Mouse (Mus musculus): ENCODE results near the gene Mc3r. TPM values are rescaled to one million over a fixed set of nuclear protein-coding genes. Genes with fewer than 3 reads are reported as not detected.

Mc3r gene
- not detected in 2 replicates for polyA plus RNA-seq (2012; rRNA removed)

- WGBS: 11% methylated on average over 22 of the region's 22 CpGs
These were observed at the start of gene Mc3r for GRCm38 (mm10) chr2:172248106-172248764. Gene Mc3r (plus strand): TSS chr2:172248492.

GRCm38 (mm10) chr2:172201998-172202780 lies 46.1 kb upstream of the Mc3r start:
- H3K36me3 ChIP-seq (ENCODE audit: control insufficient read depth, insufficient read depth, low read length): no peaks in the 10 kb centered on the region
- H3K27me3 ChIP-seq (ENCODE audit: control insufficient read depth, insufficient read depth, low read length): no peaks in the 10 kb centered on the region
- no peaks in the 10 kb centered on the region for H3K4me1 ChIP-seq (ENCODE audit: control insufficient read depth, insufficient read depth, insufficient read length, low read length)
- H3K4me3 ChIP-seq (ENCODE audit: low read depth, low read length): no peak overlapping the region
- TF ChIP-seq POLR2A (IDR thresholded peaks at IDR 0.05; ENCODE audit: low read depth, low read length) (no peak), CTCF (IDR thresholded peaks at IDR 0.05; ENCODE audit: extremely low read depth, insufficient read length, insufficient replicate concordance, low read depth, low read length) (no peak)
- no peak overlapping the region for H3K27ac ChIP-seq (ENCODE audit: insufficient read depth, low read depth, low read length)
- 78% methylated on average over 13 of the region's 13 CpGs for WGBS

More at GRCm38 (mm10) chr2:172248106-172248764, at the start of gene Mc3r:
- Histone ChIP-seq H3K27ac (ENCODE audit: insufficient read depth, low read depth, low read length) (no peak within 1 kb of the TSS), H3K27me3 (ENCODE audit: control insufficient read depth, insufficient read depth, low read length) (no peaks in the 10 kb centered on the region), H3K4me1 (ENCODE audit: control insufficient read depth, insufficient read depth, insufficient read length, low read length) (no peaks in the 10 kb centered on the region), H3K4me3 (ENCODE audit: low read depth, low read length) (no peak within 1 kb of the TSS), H3K36me3 (ENCODE audit: control insufficient read depth, insufficient read depth, low read length) (no peaks in the 10 kb centered on the region)
- TF ChIP-seq CTCF (IDR thresholded peaks at IDR 0.05; ENCODE audit: extremely low read depth, insufficient read length, insufficient replicate concordance, low read depth, low read length) (peak; percentile 24; the same call in 1 of the 2 replicates), POLR2A (IDR thresholded peaks at IDR 0.05; ENCODE audit: low read depth, low read length) (no peak)

GRCm38 (mm10) chr2:172207003-172207402 lies 41.3 kb upstream of the Mc3r start:
- TF ChIP-seq CTCF (IDR thresholded peaks at IDR 0.05; ENCODE audit: extremely low read depth, insufficient read length, insufficient replicate concordance, low read depth, low read length) (peak; percentile 82; the same call in 1 of the 2 replicates), POLR2A (IDR thresholded peaks at IDR 0.05; ENCODE audit: low read depth, low read length) (no peak)
- 11% methylated on average over 11 of the region's 11 CpGs for WGBS
- no peaks in the 10 kb centered on the region for H3K4me1 ChIP-seq (ENCODE audit: control insufficient read depth, insufficient read depth, insufficient read length, low read length)
- no peak overlapping the region for H3K27ac ChIP-seq (ENCODE audit: insufficient read depth, low read depth, low read length)
- H3K4me3 ChIP-seq (ENCODE audit: low read depth, low read length): no peak overlapping the region
- no peaks in the 10 kb centered on the region for H3K27me3 ChIP-seq (ENCODE audit: control insufficient read depth, insufficient read depth, low read length)
- no peaks in the 10 kb centered on the region for H3K36me3 ChIP-seq (ENCODE audit: control insufficient read depth, insufficient read depth, low read length)

GRCm38 (mm10) chr2:172213480-172213879 lies 34.8 kb upstream of the Mc3r start:
- Histone ChIP-seq H3K36me3 (ENCODE audit: control insufficient read depth, insufficient read depth, low read length) (no peaks in the 10 kb centered on the region), H3K27ac (ENCODE audit: insufficient read depth, low read depth, low read length) (no peak overlapping the region), H3K4me3 (ENCODE audit: low read depth, low read length) (no peak overlapping the region), H3K27me3 (ENCODE audit: control insufficient read depth, insufficient read depth, low read length) (no peaks in the 10 kb centered on the region), H3K4me1 (ENCODE audit: control insufficient read depth, insufficient read depth, insufficient read length, low read length) (peaks cover 4% of the 10 kb centered on the region; the same call in 1 of the 2 replicates)
- TF ChIP-seq CTCF (IDR thresholded peaks at IDR 0.05; ENCODE audit: extremely low read depth, insufficient read length, insufficient replicate concordance, low read depth, low read length) (no peak), POLR2A (IDR thresholded peaks at IDR 0.05; ENCODE audit: low read depth, low read length) (no peak)
- WGBS: 39% methylated on average over 8 of the region's 8 CpGs

- WGBS: 81% methylated on average over 5 of the region's 5 CpGs
These were observed 34.0 kb upstream of the Mc3r start for GRCm38 (mm10) chr2:172214336-172214735.

GRCm38 (mm10) chr2:172215508-172216162 lies 32.7 kb upstream of the Mc3r start:
- TF ChIP-seq POLR2A (IDR thresholded peaks at IDR 0.05; ENCODE audit: low read depth, low read length): no peak
- TF ChIP-seq CTCF (IDR thresholded peaks at IDR 0.05; ENCODE audit: extremely low read depth, insufficient read length, insufficient replicate concordance, low read depth, low read length): peak; percentile 39; the same call in 1 of the 2 replicates
- Histone ChIP-seq H3K36me3 (ENCODE audit: control insufficient read depth, insufficient read depth, low read length) (no peaks in the 10 kb centered on the region), H3K27me3 (ENCODE audit: control insufficient read depth, insufficient read depth, low read length) (no peaks in the 10 kb centered on the region), H3K4me1 (ENCODE audit: control insufficient read depth, insufficient read depth, insufficient read length, low read length) (peaks cover 4% of the 10 kb centered on the region; the same call in 1 of the 2 replicates), H3K27ac (ENCODE audit: insufficient read depth, low read depth, low read length) (no peak overlapping the region), H3K4me3 (ENCODE audit: low read depth, low read length) (no peak overlapping the region)
- 25% methylated on average over 11 of the region's 11 CpGs for WGBS

More at GRCm38 (mm10) chr2:172214336-172214735, 34.0 kb upstream of the Mc3r start:
- H3K27me3 ChIP-seq (ENCODE audit: control insufficient read depth, insufficient read depth, low read length): no peaks in the 10 kb centered on the region
- no peak overlapping the region for H3K4me3 ChIP-seq (ENCODE audit: low read depth, low read length)
- peaks cover 4% of the 10 kb centered on the region; the same call in 1 of the 2 replicates for H3K4me1 ChIP-seq (ENCODE audit: control insufficient read depth, insufficient read depth, insufficient read length, low read length)
- TF ChIP-seq POLR2A (IDR thresholded peaks at IDR 0.05; ENCODE audit: low read depth, low read length) (no peak), CTCF (IDR thresholded peaks at IDR 0.05; ENCODE audit: extremely low read depth, insufficient read length, insufficient replicate concordance, low read depth, low read length) (no peak)
- no peak overlapping the region for H3K27ac ChIP-seq (ENCODE audit: insufficient read depth, low read depth, low read length)
- H3K36me3 ChIP-seq (ENCODE audit: control insufficient read depth, insufficient read depth, low read length): no peaks in the 10 kb centered on the region

All from small intestine, adult 2 months (tissue).